Mouse (Mus musculus) C2C12 (cell line): ENCODE measurements around the gene Dbt.

ENCODE experiments used
- CTCF ChIP-seq: IDR thresholded peaks from one replicate; pipeline ENCODE4 v1.5.1; 2011; ENCODE audit not compliant: control insufficient read depth, insufficient read depth, insufficient read length
- MYOD1 ChIP-seq: IDR thresholded peaks from one replicate; pipeline ENCODE4 v1.6.1; 2011; ENCODE audit warnings: low read depth; ENCODE audit not compliant: control insufficient read depth, insufficient read length
- MYOG ChIP-seq: IDR thresholded peaks from one replicate; pipeline ENCODE4 v1.6.1; 2011; ENCODE audit not compliant: control insufficient read depth, insufficient read length; ENCODE audit errors: extremely low read depth
- USF1 ChIP-seq: IDR thresholded peaks from one replicate; pipeline ENCODE4 v1.6.1; 2011; ENCODE audit warnings: low read depth, mild to moderate bottlenecking, control low read depth, moderate library complexity

DNA sequence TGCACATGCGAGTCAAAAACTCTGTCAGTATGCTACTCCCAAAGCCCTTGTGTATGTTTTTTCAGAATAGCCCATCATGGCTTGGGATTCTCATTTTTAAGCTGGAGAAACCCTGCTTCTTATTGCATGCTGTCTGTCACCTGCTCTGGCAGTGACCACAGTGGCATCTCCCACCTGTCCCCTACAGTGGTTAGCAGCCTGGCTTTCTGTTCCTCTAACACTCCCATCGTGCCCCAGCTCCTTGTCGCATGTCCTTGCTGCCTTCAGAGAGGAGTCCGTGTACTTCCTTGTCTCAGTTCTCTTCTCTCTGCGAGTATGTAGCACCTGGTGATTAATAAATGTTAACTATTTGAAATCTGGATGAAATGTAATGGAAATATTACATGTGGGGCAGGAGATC lies 34.6 kb downstream of the Dbt start:
- TF ChIP-seq CTCF (no peak), MYOD1 (no peak), USF1 (no peak), MYOG (no peak)
